Mouse (Mus musculus) spleen, adult 2 months (tissue): ENCODE results near the gene Doc2a.

Experiments
- CTCF ChIP-seq: fragments of 200-500 bp; IDR thresholded peaks from 2 replicates; pipeline ENCODE4 v1.5.1; 2011; ENCODE audit warnings: mild to moderate bottlenecking, inconsistent platforms; ENCODE audit not compliant: insufficient read depth, insufficient read length, insufficient replicate concordance; ENCODE audit errors: extremely low read depth
- POLR2A ChIP-seq: fragments of 200-500 bp; IDR thresholded peaks from 2 replicates; pipeline ENCODE4 v1.6.1; 2011; ENCODE audit warnings: low read depth, low read length, inconsistent platforms

DNA sequence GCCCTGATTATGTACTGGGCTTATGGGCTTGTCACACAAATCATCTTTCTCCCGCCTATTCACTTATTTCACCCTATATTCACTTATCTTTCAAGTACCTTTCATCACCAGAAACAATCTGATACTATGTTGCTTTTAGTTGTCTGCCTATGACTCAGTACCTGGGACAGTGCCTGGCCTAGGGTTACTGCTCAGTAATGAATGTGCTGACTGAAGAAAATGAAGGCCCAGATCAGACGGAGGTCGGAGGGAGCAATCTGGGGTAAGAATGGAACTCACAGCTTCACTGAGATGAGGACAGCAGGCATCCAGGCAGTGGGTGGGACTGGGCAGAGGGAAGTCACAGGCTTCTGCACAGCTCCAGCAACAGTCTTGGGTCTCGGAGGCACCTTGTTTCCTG, 39.8 kb upstream of the Doc2a start:
- TF ChIP-seq CTCF = no peak
- TF ChIP-seq POLR2A = no peak
